Mouse (Mus musculus) adrenal gland, adult 2 months (tissue): Measurements from ENCODE around the gene Rab3gap2. TPM values are rescaled to one million over a fixed set of nuclear protein-coding genes. Genes with fewer than 3 reads are reported as not detected.

ENCODE experiments used
- DNase-seq: peaks from one replicate; pipeline ENCODE4 v3.0.0; 2021
- long read RNA-seq: library from polyadenylated mRNA; stranded (forward); transcript quantifications from one replicate; pipeline ENCODE4 v2.0.0, GENCODE M21; 2021
- polyA plus RNA-seq: library from polyadenylated mRNA; depleted of rRNA; stranded (reverse); fragments of >200 nt; gene quantifications from 2 replicates; pipeline ENCODE4 v1.2.3, GENCODE M21; 2012; rRNA removed
- total RNA-seq, 2 experiments: library from RNA; stranded (reverse); gene quantifications; 2 replicates each; pipeline ENCODE4 v1.2.3; 2021

Rab3gap2 gene
- 10 to 100 TPM; 50.5 to 52.8 TPM for total RNA-seq
- polyA plus RNA-seq = 23.7 and 36.8 TPM in 2 replicates
- long read RNA-seq, full-length matches to known transcripts = 32 of 38 reads
- long read RNA-seq, partial matches to known transcripts = 5 of 38 reads
- long read RNA-seq, other reads (novel, unspliced or antisense) = 1 of 38 reads

DNA sequence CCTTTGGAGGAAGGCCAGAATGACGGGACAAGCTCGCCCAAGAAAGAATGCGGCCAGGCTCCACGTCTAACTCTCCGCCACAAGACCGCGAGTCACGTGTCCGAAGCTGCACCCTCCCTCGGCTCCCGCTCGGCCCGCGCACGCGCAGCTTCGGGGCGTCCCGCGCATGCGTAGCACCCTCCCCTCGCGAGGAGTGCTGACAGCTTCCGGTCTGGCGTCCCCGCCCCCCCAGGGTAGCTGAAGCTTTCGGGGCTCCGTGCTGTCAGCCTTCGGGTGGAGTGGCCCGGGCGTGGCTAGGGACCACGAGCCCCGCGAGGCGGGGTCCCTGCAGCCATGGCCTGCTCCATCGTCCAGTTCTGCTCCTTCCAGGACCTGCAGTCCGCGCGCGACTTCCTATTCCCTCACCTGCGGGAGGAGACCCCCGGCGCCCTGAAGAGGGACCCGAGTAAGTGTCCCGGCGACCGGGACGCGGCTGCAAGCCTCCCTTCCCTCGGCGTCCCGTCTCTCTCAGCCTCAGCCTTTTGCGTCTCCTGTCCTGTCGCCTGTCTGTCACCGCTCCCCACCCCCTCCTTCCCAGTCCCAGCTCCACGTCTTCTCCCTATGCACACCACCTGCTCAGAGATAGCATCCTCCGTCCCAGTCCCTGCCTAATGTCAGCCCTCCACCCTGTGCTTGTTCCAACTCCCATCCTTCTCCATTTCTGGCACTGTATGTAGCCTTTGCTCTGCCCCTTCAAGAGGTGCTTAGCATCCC is at the start of gene Rab3gap2:
TSS of gene Rab3gap2 (plus strand) at position 209 of the 753 bp plus-strand sequence.
- peak; percentile 100 for DNase-seq

DNA sequence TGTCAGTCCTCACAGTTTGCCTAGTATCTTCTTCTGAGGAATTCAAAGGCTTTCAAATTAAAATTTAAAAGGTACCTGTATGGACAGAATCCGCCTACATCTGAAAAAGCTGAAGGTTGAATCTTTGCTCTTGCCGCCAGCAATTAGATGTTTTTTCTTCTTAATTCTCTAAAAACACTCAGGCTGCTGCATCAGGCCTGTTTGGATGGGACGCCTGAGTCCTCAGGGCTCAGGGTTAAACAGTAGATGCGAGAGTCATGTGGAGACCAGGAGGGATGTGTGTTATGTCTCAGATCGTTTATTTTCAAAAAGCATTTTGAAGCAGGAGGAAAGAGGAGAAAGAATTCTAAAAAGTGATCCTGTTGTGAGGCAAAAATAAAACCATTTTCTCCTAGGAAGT is 30.3 kb upstream of the Rab3gap2 start:
- no peak for DNase-seq

DNA sequence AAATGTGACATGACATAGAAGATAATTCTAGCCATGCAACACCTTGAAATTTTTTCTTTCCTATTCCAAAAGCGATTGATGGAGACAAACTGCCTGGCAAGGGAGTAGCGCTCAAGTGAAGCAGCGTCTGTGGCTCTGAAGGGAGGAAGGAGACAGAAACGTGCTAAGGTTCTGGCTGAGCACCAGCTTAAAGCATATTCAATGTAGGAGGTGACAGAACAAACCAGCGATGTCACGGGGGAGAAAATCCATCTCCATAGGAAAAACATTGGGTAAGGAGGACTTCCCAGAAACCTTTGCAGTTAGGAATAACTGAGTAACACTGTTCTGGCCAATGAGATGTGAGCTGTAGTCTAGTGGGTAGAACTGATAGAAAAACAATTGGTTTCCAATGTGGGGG is 26.1 kb upstream of the Rab3gap2 start:
- no peak for DNase-seq

DNA sequence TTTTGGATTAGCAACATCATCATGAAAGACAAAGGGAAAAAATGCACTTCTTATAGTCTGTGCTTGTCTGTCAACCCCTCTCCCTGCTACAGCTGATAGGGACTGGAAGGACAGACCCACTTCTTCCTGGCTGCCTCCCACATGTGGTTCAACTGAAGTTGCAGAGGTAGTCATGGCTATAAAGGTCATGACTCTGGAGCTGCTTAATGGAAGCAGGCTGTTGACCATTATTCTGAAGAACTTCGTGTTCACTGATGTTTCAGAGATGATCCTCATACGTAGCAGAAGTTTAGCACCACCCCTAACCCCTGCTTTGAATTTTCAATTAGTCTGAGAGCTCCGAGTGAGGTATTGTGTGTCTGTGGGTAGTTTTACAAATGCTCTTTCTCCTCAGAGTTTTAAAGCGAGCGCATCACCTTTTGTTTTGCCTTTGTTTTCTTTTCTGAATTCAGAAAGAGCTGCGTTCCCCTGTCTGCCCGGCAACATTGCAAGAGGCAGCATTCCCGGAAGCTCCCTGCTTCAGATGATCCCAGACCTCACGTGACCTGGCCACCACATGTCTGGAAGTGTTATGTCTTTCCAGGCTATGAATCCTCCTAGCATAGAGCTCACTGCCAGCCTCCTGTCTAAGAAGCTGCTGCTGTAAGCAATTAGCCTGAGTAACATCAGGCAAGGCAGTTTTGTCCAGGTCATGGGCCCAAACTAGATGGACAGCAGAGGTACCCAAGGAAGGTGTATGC is 20.2 kb upstream of the Rab3gap2 start:
- DNase-seq = no peak

DNA sequence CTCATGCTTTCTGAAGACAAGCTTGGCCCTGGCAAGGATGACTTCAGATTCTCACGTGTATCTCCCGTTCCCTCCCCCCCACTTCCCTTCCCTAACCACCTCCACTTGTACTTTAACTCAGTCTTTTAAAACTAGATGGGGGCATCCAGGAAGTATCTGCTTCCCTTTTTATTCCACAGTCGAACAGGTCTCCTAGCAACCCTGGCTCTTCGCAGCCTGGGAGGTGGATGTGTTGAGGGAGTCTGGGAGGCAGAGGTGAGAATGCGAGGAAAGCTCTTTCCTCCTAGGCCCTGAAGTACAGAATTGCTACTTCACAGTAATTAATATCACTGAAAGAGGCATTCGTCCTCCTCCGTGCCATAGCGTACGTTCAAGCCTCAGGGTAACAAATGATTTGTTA is 18.4 kb upstream of the Rab3gap2 start:
- DNase-seq = no peak

DNA sequence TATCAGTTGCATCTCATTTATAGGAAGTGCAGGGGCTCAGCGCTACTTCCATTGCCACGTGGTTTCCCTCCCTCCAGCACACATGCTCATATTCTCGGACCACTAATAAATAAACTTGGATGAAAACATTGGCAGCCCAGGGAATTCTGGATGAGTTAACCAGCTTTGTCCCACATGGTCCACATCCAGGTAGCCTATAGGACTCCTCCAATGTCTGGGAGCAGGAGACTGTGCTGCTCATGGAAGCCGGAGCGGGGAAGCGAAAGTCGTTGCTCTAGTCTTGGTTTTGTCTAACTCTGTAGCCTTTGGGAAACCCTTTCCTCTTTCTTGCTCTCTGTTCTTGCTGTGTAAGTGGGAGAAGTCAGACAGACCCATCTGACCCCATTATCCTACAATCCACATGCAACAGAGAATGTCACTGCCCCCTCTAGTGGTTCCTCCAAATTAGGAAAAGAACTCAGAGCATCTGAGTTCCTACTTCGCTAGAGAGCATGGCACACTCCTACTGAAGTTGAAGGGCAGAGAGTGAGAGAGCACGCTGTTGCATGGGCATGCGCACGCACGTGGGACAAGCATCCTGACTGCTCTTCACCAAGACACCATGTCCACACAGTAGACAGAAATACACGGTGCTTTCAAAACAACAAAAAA is 16.7 kb upstream of the Rab3gap2 start:
- peak; percentile 38 for DNase-seq

DNA sequence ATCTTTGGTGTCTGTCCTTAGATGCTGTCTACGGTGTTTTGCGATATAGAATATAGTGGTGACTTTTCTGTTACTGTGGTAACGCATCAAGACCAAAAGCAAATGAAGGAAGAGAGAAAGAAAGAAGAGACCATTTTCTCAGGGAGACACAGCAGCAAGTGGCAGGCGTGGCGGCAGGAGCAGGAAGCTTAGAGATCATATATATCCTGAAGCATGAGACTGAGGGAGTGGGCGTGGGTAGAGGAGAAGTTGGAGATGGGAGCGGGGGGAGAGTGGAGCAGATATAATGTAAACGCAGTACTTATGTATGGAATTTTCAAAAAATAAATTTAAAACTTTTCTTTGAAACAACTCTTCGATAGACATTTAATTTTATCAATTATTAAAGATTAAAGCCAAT is 14.0 kb upstream of the Rab3gap2 start:
- DNase-seq = no peak

DNA sequence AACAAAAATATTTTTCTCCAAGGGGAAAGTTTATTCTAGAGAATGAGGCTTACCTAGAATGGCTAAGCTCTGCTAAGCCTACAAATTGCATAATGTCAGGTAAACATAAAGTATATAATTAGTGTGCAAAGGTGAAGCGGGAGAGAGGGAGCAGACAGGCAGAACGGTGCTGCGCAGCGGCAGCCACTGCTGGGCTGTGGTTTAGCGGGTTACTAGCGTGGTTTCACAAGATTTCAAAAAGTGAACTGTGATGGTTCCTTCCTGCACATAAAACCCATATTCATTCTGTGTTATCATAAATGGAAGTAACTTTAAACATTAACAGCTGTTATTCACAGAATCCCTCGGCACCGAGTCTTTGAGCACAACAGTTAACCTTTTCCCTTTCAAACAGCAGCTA is 11.8 kb upstream of the Rab3gap2 start:
- no peak for DNase-seq

DNA sequence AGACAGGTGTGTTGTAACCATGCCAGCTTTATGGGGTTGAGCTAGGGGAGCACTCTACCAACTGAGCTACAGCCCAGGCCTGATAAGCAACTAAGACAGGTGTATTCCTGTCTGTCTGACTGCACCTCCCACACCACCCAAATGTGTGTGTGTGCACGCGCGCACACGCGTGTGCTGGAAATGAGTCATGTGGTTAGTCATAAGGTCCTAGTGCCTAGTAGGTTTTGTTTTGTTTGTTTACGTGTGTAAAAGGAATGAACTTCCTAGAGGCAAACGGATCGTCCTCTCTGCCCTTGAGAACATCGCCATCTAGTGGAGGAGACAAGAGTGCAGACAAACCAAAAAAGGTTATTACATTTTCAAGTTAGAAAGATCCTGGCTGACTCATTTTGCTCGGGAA is 10.4 kb upstream of the Rab3gap2 start:
- DNase-seq = no peak

DNA sequence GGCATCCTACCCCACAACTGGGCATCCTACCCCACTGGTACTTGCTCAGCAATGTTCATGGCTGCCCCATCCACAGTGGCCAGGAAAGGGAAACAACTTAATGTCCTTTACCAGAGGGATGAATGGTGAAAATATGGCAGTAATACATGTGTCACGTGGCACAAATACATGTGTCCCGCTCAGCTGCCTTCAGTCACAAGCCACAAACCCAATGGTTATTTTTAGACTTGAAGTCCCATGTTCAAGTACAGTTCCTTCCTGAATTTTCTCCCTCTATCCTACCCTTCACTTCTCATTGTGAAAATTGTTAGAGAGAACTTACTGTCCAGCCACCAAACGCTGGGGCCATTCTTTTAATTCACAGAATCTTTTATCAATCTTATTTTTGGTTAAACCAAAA is 7.6 kb upstream of the Rab3gap2 start:
- DNase-seq = no peak

DNA sequence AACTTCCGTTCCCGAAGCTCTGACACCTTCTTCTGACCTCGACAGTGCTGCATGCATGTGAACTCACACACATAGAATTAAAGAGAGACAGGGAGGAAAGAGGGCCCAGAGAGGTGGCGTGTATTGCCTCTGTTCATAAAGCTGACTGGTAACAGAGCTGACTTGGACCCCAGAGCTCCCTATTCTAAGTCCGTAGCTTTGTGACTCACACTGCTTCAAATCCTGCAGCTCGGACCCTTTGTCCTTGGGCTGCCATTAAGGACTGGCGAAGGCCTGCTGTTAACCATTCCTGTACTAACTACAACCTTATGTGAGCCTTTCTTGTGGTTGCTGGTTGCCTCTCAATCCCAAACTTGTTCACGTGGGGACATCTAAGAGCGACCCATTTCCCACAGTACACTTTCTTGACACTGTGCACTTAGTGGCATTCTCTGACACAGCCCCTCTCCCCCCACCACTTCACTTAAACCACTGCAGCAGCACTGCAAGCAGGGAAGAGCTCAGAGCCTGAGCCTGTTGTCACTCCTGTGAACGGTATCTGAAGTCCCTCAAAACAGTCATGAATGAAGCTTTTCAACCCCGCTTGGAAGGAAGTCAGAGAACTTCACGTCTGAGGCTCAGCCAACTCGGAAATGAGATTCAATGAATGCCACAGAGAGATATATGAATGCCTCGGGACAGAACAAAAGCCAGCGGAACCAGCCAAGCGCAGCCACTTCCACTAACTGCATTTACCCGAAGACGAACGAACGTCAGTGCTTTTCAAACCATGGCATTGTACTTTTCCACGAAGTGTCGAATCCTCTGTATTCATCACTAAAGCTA is 3.1 kb upstream of the Rab3gap2 start:
- DNase-seq = peak; percentile 48

DNA sequence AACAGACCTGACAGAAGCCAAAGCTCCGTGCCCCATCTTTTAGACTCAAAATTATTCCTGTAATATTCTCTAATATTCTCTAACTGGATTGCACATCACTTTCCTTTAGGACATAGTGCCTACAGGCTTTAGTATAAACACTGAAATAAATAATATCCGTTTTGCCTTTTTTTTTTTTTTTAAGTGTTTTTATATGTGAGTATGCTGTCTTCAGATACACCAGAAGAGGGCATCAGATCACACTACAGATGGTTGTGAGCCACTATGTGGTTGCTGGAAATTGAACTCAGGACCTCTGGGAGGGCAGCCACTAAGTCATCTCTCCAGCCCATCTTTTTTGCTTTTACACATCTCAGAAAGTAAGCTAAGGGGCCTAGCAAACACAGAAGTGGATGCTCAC is 1.9 kb upstream of the Rab3gap2 start:
- DNase-seq = no peak

DNA sequence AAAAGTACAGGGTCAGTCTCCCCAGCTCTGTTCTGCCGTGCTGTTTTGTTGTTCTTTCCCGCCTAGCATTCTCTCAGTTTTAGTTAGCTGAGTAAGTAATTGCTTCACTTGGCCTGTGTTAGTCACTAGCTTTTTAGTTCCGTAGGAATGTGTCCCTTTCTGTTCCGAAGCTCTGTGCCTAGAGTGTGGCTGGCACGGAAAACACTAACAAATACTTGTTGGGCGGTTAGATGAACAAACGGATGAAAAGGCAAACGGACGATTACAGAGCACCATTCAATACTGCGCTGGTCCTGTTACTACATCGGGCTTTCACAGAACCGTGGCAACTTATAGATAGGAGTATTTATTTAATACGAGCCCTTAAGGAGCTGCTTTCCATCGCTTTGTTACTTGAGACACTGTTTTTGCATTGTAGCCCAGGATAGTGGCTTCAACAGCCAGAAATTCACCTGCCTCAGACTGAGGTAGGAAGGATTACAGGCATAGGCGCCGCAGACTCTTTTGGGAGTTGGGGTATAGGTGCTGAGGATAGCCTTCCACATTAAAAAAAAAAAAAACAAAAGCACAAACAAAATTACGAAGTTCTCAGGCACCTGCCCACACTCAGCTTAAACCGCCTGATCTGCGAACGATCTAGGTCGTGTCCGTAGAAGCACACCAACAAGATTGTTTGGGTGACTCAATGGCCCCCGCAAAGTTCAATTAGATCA is 565 bp upstream of the Rab3gap2 start:
- DNase-seq = peak; percentile 57

DNA sequence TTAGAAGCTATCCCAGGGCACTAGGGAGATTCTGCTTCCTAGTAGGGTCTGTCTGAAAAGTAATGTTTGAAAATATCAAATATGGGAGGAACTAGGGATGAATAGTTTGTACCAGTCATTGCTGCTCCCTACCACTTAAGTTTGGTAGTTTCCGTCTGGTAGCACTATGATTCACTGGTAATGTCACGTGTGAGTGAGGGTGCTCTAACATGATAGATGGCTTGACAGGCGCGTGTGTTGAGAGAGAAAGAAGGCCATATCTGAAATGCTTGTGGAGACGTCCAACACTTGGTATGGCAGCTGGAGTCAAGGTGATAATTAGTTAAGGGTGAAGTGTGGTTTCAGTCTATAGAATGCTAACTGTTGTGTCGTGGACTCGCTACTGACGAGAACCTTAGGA is 1.2 kb downstream of the Rab3gap2 start:
- DNase-seq = peak; percentile 71

DNA sequence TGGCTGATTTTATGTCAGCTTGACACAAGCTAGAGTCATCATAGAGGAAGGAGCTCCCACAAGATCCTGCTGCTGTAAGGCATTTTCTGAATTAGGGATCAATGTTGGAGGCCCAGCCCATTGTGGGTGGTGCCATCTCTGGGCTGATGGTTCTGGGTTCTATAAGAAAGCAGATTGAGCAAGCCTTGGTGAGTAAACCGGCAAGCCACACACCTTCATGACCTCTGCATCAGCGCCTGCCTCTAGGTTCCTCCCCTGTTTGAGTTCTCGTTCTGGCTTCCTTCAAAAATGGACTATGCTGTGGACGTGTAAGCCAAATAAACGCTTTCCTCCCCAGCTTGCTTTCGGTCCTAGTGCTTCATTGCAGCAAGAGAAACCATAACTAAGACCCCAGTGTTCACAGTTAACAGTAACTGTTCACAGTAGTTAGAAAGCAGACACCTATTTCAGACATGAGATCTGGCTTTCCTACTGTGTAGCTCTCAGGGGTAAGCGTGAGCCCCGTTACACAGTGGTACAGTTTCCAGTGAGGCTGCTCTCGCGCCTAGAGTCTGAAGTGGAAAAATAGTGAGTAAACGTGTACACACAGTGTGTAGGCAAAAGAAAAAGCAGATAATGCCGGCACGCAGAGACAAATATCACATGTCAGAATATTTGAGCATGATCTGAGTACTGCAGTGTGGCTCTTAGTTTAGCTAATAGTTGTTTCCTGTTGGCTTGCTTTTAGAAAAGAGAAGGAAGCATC is 4.1 kb downstream of the Rab3gap2 start:
- no peak for DNase-seq

DNA sequence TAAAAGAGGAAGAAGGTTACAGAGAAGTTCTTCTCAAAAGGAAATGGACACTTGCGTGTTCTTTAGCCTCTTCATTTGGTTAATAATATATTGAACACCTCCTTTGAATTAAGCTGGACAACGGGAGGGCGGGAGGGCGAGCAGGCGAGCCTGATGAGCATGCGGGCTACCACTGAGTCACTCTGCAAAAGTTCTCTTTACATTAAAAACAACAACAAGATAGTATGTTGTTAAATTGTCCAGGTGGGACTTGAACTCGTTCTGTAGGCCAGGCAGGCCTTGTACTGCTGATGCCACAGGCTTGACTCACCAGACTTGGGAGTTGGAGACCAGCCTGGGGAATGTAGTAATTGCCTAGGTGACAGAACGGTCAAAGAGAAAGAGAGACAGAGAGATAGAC is 4.8 kb downstream of the Rab3gap2 start:
- DNase-seq = no peak

DNA sequence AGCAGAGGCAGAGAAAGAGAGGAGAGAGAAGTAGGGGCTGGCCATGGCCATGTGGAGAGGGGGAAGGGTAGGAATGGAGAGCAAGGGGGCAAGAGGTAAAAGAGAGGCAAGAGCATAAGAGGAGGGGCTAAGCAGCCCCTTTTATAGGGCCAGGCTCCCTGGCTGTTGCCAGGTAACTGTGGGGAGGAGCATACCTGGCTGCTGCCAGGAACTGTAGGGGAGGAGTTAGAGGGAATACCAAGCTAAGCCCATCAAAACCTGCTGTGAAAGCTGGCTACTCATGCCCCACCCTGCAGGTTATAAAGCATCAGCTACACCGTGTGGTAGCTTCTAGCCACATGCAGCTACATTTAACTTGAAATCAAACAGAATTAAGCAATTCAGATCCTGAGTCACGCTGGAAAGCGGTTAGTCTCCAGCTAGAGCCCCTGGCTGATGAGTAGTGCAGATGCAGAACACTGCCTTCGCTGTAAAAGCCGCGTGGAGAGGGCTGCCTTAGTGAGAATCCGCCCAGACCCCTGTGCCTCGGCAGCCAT is 5.8 kb downstream of the Rab3gap2 start:
- DNase-seq = peak; percentile 27

DNA sequence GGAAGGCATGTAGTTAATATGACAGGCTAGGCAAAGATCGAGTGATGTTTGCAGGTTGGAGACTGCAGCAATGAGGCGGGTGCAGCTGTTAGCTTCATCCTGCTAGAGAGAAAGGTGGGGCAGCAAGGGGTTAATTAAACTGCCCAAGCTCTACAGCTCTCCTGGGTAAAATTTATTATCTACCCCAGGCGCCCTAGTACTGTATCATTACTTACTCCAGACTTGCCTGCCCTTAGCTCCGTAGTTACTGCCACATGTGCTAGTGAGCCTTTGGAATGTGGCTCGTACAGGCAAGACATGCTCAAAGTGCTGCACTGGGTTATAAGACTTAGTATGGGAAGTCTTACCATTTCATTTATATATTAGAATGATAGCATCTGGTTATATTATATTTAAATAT is 12.4 kb downstream of the Rab3gap2 start:
- DNase-seq = no peak

DNA sequence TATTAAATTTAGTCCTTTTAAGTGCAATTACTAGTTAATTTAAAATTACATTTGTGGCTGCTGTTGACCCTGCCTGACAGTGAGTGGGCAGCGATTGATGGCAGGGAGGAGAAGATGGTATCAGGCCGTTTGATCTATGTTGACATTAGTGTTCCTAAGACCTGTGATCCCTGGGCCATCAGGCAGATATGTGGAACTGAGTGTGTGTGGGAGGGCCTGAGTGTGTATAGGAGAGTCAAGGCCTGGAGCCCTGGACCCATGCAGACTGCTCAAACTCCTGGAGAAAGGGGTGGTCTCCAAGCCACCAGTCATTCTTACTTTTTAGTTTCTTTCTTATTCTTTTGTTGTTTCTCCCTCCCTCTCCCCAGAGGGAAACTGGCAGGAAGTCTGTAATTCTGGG is 12.8 kb downstream of the Rab3gap2 start:
- DNase-seq = no peak

DNA sequence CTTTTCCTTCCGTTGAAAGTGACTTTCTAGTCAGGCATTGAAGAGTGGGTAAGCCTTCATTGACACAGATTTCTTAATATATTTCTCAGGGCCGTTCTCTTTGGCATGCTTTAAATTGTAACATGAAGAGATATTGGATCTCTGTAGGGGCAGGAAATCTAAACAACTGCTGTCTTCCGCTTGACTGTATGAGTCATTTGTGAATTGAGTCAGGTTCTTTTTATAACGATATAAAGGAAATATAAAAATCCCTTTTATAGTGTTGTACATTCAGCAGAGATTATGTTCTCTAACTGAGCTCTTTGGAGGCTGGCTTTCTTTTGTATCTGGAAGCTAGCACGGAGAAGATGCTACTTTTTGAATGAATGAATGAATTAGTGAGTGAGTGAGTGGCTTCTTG is 14.0 kb downstream of the Rab3gap2 start:
- no peak for DNase-seq
